Mouse (Mus musculus) E14TG2a.4 (cell line): ENCODE measurements around the gene Myb.

Experiments
- CTCF ChIP-seq: conservative IDR thresholded peaks from 2 replicates; pipeline ENCODE4 v1.5.1; 2014; ENCODE audit warnings: low read length
- NANOG ChIP-seq: IDR thresholded peaks from 2 replicates; pipeline ENCODE4 v1.6.1; 2014; ENCODE audit warnings: borderline replicate concordance, low read length, mixed read lengths
- POU5F1 ChIP-seq: IDR thresholded peaks from 2 replicates; pipeline ENCODE4 v1.6.1; 2014; ENCODE audit warnings: low read length, borderline replicate concordance

- no peak for TF ChIP-seq CTCF
- no peak for TF ChIP-seq POU5F1
- no peak for TF ChIP-seq NANOG
These were observed 14.5 kb downstream of the Myb start for GRCm38 (mm10) chr10:21146263-21146662.
